20 mouse cellular contexts compared by ENCODE assay signal in the genomic region with DNA sequence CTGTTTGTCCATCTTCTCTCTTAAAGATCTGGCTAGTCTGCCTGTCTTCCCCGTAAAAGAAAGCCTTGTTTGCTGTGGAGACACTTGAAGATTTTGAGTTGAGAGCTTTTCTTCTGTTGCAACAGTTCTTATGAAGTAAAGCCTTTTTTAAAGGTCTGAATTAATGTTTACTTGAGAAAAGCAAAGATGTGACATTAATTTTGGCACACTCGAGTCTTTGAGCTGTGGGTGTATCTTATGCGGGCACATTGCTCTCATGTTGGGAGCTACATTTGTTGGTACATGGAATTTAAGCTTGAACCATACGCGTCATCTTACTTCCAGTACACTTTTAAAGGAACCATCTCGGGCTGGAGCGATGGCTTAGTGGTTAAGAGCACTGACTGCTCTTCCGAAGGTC. TPM values are rescaled to one million over a fixed set of nuclear protein-coding genes. Genes with fewer than 3 reads are reported as not detected.
A peak's percentile ranks its signal among the peaks of the same experiment; 100 is the strongest.
DNase-seq lines count a peak whose midpoint lies in the region; ATAC-seq and TF ChIP-seq lines count a peak whose summit lies in the region.
"Had no signal": no experiment of that assay in that cellular context is flagged by ENCODE, and none has a peak within 500 bp of the region (broad histone marks: within the 10 kb centered on the region; RNA-seq: fewer than 3 reads in every experiment).

No protein-coding gene starts in this region.

- H3K4me1 ChIP-seq in heart, embryonic 10.5 days = peaks cover 23% of the 10 kb centered on the region
- no peaks in the 10 kb centered on the region for H3K4me1 ChIP-seq in heart, adult 2 months (ENCODE audit: control insufficient read depth, insufficient read depth, low read length)
- no peaks in the 10 kb centered on the region for H3K4me1 ChIP-seq in kidney, postnatal 0 days (replicated peaks; ENCODE audit: insufficient read depth, low read length)
- no peaks in the 10 kb centered on the region; the same call in 1 of the 2 replicates for H3K4me1 ChIP-seq in lung, embryonic 16.5 days (replicated peaks; ENCODE audit: control insufficient read depth, insufficient read depth, low read length)
- peaks cover 24% of the 10 kb centered on the region for H3K4me1 ChIP-seq in limb, embryonic 13.5 days

- no peak for TF ChIP-seq POLR2A in heart, adult 2 months (IDR thresholded peaks at IDR 0.05; ENCODE audit: insufficient read depth, low read depth, low read length)

- no peak overlapping the region for H3K4me2 ChIP-seq in kidney, postnatal 0 days (ENCODE audit: low read length)
- no peak overlapping the region for H3K4me2 ChIP-seq in lung, embryonic 16.5 days (ENCODE audit: low read depth, low read length)
- no peak overlapping the region for H3K4me2 ChIP-seq in limb, embryonic 13.5 days (replicated peaks)
- H3K4me2 ChIP-seq: forebrain, embryonic 13.5 days; heart, embryonic 15.5 days; hindbrain, embryonic 13.5 days had no signal

- H3K9ac ChIP-seq in heart, adult 2 months (ENCODE audit: low read depth, low read length) = no peak overlapping the region
- no peak overlapping the region for H3K9ac ChIP-seq in kidney, postnatal 0 days (ENCODE audit: low read depth, low read length)
- no peak overlapping the region for H3K9ac ChIP-seq in lung, embryonic 16.5 days (ENCODE audit: low read length)
- no peak overlapping the region for H3K9ac ChIP-seq in limb, embryonic 13.5 days
- H3K9ac ChIP-seq: forebrain, embryonic 13.5 days; forebrain, postnatal 0 days; heart, embryonic 15.5 days; hindbrain, embryonic 13.5 days had no signal

- no peak for ATAC-seq in kidney, postnatal 0 days (replicated peaks; ENCODE audit: low FRiP score, low read depth)
- ATAC-seq in lung, embryonic 16.5 days (ENCODE audit: low read depth) = peak; percentile 51
- no peak for ATAC-seq in limb, embryonic 13.5 days (ENCODE audit: low FRiP score, low read depth)
- ATAC-seq: forebrain, postnatal 0 days had no signal

- H3K4me3 ChIP-seq in heart, embryonic 10.5 days = no peak overlapping the region
- H3K4me3 ChIP-seq in heart, adult 2 months = no peak overlapping the region
- H3K4me3 ChIP-seq in kidney, postnatal 0 days (replicated peaks; ENCODE audit: low read depth, low read length) = no peak overlapping the region
- no peak overlapping the region for H3K4me3 ChIP-seq in lung, embryonic 16.5 days (ENCODE audit: low read length)
- H3K4me3 ChIP-seq in limb, embryonic 13.5 days = no peak overlapping the region
- H3K4me3 ChIP-seq: forebrain, embryonic 13.5 days; heart, embryonic 15.5 days; hindbrain, embryonic 13.5 days had no signal

- H3K36me3 ChIP-seq in heart, embryonic 10.5 days = no peaks in the 10 kb centered on the region
- no peaks in the 10 kb centered on the region for H3K36me3 ChIP-seq in heart, adult 2 months (ENCODE audit: control insufficient read depth, insufficient read depth, low read length)
- no peaks in the 10 kb centered on the region for H3K36me3 ChIP-seq in kidney, postnatal 0 days (ENCODE audit: insufficient read depth, low read length)
- H3K36me3 ChIP-seq in lung, embryonic 16.5 days (ENCODE audit: control insufficient read depth, insufficient read depth, low read length) = no peaks in the 10 kb centered on the region
- H3K36me3 ChIP-seq in limb, embryonic 13.5 days = no peaks in the 10 kb centered on the region
- H3K36me3 ChIP-seq: heart, embryonic 15.5 days; hindbrain, embryonic 13.5 days had no signal

- intact Hi-C loops in heart, adult 2 months (cut with DNase I) = no loop called here

- WGBS in heart, embryonic 10.5 days = 93% methylated on average over 8 of the region's 8 CpGs
- 92% methylated on average over 8 of the region's 8 CpGs for WGBS in heart, adult 2 months
- 91% methylated on average over 8 of the region's 8 CpGs for WGBS in kidney, postnatal 0 days
- 67% methylated on average over 8 of the region's 8 CpGs for whole genome bisulfite sequencing in lung, embryonic 16.5 days
- WGBS in limb, embryonic 13.5 days = 92% methylated on average over 8 of the region's 8 CpGs

- no peaks in the 10 kb centered on the region for H3K79me2 ChIP-seq in heart, adult 2 months (replicated peaks; ENCODE audit: control insufficient read depth, insufficient read depth, low read length)

- no peaks in the 10 kb centered on the region for H3K27me3 ChIP-seq in heart, embryonic 10.5 days (ENCODE audit: insufficient read depth, poor library complexity, severe bottlenecking)
- H3K27me3 ChIP-seq in heart, adult 2 months (ENCODE audit: control insufficient read depth, insufficient read depth, low read length) = no peaks in the 10 kb centered on the region
- H3K27me3 ChIP-seq in kidney, postnatal 0 days (ENCODE audit: insufficient read depth, low read length) = no peaks in the 10 kb centered on the region
- no peaks in the 10 kb centered on the region for H3K27me3 ChIP-seq in lung, embryonic 16.5 days (ENCODE audit: control insufficient read depth, insufficient read depth, low read depth, low read length)
- no peaks in the 10 kb centered on the region for H3K27me3 ChIP-seq in limb, embryonic 13.5 days
- H3K27me3 ChIP-seq: forebrain, embryonic 13.5 days; heart, embryonic 15.5 days; hindbrain, embryonic 13.5 days had no signal

- H3K9me3 ChIP-seq in heart, embryonic 10.5 days = no peaks in the 10 kb centered on the region
- H3K9me3 ChIP-seq in kidney, postnatal 0 days (replicated peaks; ENCODE audit: low read length) = no peaks in the 10 kb centered on the region
- no peaks in the 10 kb centered on the region for H3K9me3 ChIP-seq in lung, embryonic 16.5 days (ENCODE audit: control insufficient read depth, low read length)
- H3K9me3 ChIP-seq in limb, embryonic 13.5 days = no peaks in the 10 kb centered on the region
- H3K9me3 ChIP-seq: forebrain, embryonic 13.5 days; heart, embryonic 15.5 days; hindbrain, embryonic 13.5 days had no signal

- peak; percentile 9 for DNase-seq in heart, embryonic 10.5 days (ENCODE audit: low spot score)
- no peak for DNase-seq in heart, adult 2 months
- no peak for DNase-seq in kidney, postnatal 0 days (ENCODE audit: low spot score)
- no peak for DNase-seq in kidney, adult 8-10 months
- DNase-seq in lung, postnatal 14 days = no peak
- DNase-seq in liver = no peak
- DNase-seq: adrenal gland, adult 2 months; adrenal gland, postnatal 25 days; cerebellum, adult 18-20 months; cerebellum, adult 9-11 months; embryo, embryonic 11 days; forebrain, postnatal 0 days; gastrocnemius, postnatal 14 days; heart, postnatal 14 days had no signal

- no peak for TF ChIP-seq EP300 in heart, adult 2 months (IDR thresholded peaks at IDR 0.05; ENCODE audit: insufficient read depth, low read depth, low read length)

- no peak overlapping the region for H3K27ac ChIP-seq in heart, embryonic 10.5 days
- H3K27ac ChIP-seq in heart, adult 2 months = no peak overlapping the region
- H3K27ac ChIP-seq in kidney, postnatal 0 days = peak overlapping the region; percentile 22; the same call in 1 of the 2 replicates
- 0 out of 2 replicates have a peak overlapping the region, but pooled peaks have one; percentile 36 for H3K27ac ChIP-seq in lung, embryonic 16.5 days (ENCODE audit: low read length)
- H3K27ac ChIP-seq in limb, embryonic 13.5 days = peak overlapping the region; percentile 33; the same call in 1 of the 2 replicates
- H3K27ac ChIP-seq: forebrain, embryonic 13.5 days; heart, embryonic 15.5 days; hindbrain, embryonic 13.5 days had no signal

- no peak for TF ChIP-seq CTCF in heart, adult 2 months (IDR thresholded peaks at IDR 0.05)
- TF ChIP-seq CTCF in kidney, postnatal 0 days (IDR thresholded peaks at IDR 0.05; ENCODE audit: low read depth) = no peak

RNA-seq across cellular contexts. Expression of a gene that starts 12.9 kb away (rescaled TPM):
- 0.27 and 0.36 TPM in 2 replicates for polyA plus RNA-seq in heart, embryonic 10.5 days (2016; fragmentation: Nextera tagmentation; extraction: Ambion mirVana)
- not detected for total RNA-seq in heart, adult 2 months (2021)
- polyA plus RNA-seq in heart, adult 2 months (2012; rRNA removed) = not detected in 2 replicates
- 0.10 and 0.13 TPM in 2 replicates for polyA plus RNA-seq in kidney, postnatal 0 days (2015; fragmentation: Nextera tagmentation; extraction: Ambion mirVana)
- polyA plus RNA-seq in lung, embryonic 16.5 days (2015; fragmentation: Nextera tagmentation; extraction: Ambion mirVana) = not detected in 2 replicates
- polyA plus RNA-seq in limb, embryonic 13.5 days (2015; fragmentation: Nextera tagmentation; extraction: Ambion mirVana) = 0.11 and 0.29 TPM in 2 replicates
- total RNA-seq: adrenal gland, adult 2 months; adrenal gland, postnatal 25 days; gastrocnemius, adult 18-20 months; gastrocnemius, postnatal 14 days; heart, postnatal 14 days had no signal
- polyA plus RNA-seq: heart, embryonic 15.5 days had no signal

RNA-seq across cellular contexts. Expression of a gene that starts 25.5 kb away (rescaled TPM):
- 26.6 and 44.9 TPM in 2 replicates for polyA plus RNA-seq in heart, embryonic 10.5 days (2016; fragmentation: Nextera tagmentation; extraction: Ambion mirVana)
- total RNA-seq in heart, adult 2 months (2021) = 1 to 10 TPM; 8.8 to 9.3 TPM
- polyA plus RNA-seq in heart, adult 2 months (2012; rRNA removed) = 2.3 and 2.7 TPM in 2 replicates
- 52.0 and 53.4 TPM in 2 replicates for polyA plus RNA-seq in kidney, postnatal 0 days (2015; fragmentation: Nextera tagmentation; extraction: Ambion mirVana)
- 16.2 and 19.8 TPM in 2 replicates for polyA plus RNA-seq in lung, embryonic 16.5 days (2015; fragmentation: Nextera tagmentation; extraction: Ambion mirVana)
- polyA plus RNA-seq in limb, embryonic 13.5 days (2015; fragmentation: Nextera tagmentation; extraction: Ambion mirVana) = 16.9 and 19.9 TPM in 2 replicates

Comparison
In these comparisons a context has a peak if more than half of its experiments do, and no peak if none do; other contexts are left out.
1. H3K27ac ChIP-seq: peak in kidney, postnatal 0 days (single experiment), lung, embryonic 16.5 days (single experiment) and limb, embryonic 13.5 days (single experiment); none in heart, embryonic 10.5 days (single experiment) and heart, adult 2 months (single experiment).